Mouse (Mus musculus) CD8-positive naive resting alpha-beta T cell, adult 2 months (primary cell): ENCODE measurements around the gene Gm5108.

ENCODE experiments used
- DNase-seq, 2 experiments: peaks; one replicate each; pipeline ENCODE4 v3.0.0; 2022; ENCODE audit warnings: low read depth in 2 of 2, low spot score in 2 of 2

The Gm5108 gene

DNA sequence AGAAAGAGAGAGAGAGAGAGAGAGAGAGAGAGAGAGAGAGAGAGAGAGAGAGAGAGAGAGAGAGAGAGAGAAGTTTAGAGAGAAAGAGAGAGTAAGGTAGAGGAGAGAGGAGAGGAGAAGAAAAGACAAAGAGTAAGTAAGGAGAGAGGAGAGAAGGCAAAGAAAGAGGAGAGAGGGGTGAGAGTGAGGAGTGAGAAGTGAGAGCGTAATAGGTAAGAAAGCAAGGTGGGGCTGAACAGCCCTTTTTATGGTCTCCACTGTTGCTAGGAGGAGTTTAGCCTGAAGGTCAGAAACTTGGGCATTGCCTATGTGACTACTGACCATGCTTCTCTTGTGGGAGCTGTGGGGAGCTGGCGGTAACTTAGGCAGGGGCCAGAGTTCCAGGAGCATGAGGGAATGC, at the start of gene Gm5108:
Gene Gm5108 (plus strand): TSS at position 301 of the 400 bp plus-strand sequence.
- no peak for DNase-seq

DNA sequence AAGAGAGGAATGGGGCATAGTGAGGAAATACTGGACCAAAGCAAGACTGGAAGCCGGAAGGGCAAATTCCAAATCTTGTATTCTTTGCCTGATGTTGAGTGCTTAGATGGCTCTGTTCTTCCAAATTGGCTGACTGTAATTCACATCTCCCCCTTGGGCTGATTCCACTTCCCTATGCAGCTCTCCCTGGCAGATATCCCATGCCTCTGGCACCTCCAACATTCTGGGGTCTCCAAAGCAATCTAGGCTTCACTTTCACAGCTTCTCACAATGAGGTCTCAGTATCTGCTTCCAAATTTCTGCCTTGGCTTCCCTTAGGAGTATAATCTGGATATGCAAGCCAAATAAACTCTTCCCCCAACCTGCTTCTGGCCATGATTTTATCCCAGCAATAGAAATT, 42.5 kb upstream of the Gm5108 start:
- DNase-seq: no peak

- no peak for DNase-seq
Observed at GRCm38 (mm10) chr5:67904555-67904954, 36.9 kb upstream of the Gm5108 start.

DNA sequence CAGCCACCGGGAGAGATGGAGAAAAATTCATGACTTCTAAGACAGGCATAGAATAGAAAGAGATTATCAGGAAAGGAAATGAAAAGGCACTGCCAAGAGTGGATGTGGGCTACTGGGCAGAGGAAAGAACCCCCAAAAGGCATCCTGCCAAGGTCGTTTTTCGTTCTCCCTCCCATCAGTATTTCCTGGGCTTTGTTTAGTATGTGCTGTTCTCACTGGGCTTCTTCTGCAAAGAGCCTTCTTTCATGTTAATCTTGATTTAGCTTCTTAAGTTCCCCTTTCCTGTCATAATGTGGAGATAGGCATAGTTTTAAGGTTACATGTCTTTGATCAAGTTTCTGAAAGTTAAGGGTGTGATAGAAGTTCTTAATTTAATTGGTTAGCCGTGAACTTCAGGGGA, 10.9 kb upstream of the Gm5108 start:
- DNase-seq: no peak

- no peak for DNase-seq
Observed at GRCm38 (mm10) chr5:67931623-67932022, 9.8 kb upstream of the Gm5108 start.

- no peak for DNase-seq
Observed at GRCm38 (mm10) chr5:67943199-67943598, 1.7 kb downstream of the Gm5108 start.

- DNase-seq: no peak
Observed at GRCm38 (mm10) chr5:67944074-67944785, 2.8 kb downstream of the Gm5108 start.

DNA sequence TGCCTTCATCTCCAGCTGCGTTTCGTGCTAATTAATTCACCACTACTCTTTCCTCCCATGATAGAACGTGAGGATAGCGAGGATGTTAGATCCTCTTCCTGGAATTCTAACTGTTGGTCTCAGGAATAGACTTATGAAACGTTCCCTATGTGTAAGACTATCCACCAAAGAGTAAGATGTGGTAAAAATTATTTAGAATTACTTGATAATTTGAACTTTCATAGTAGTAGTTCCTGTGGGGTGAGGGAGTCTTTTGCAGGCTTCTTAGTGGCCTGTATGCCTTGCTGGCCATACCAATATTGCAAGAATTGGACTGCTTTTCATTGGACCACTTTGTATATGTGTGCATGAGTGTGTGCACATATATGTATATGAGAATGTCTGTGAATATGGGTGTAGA, 4.9 kb downstream of the Gm5108 start, which contains the start of gene Gm21905:
Gene Gm21905 (minus strand): TSS at position 101 of the 400 bp plus-strand sequence.
- DNase-seq: no peak

DNA sequence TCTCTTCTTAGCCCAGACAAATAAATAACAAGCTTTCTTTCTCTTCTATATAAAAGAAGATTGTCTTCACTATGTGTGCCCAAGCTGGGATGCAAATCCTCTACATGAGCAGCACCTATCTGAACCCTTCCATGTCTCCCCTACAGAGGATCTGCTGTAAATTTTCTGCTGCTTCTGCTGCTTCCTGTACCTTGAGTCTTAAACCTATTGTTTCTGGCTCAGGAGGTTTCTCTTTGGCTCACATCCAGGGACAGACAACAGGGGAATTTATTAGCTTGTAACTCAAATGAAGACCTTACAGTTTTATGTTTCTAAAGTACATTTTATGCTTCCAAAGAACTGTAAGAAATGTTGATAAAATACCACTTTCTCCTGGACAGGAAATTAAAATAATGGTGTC, 5.5 kb downstream of the Gm5108 start:
- DNase-seq: no peak

- no peak for DNase-seq
Observed at GRCm38 (mm10) chr5:67948074-67948473, 6.6 kb downstream of the Gm5108 start.

DNA sequence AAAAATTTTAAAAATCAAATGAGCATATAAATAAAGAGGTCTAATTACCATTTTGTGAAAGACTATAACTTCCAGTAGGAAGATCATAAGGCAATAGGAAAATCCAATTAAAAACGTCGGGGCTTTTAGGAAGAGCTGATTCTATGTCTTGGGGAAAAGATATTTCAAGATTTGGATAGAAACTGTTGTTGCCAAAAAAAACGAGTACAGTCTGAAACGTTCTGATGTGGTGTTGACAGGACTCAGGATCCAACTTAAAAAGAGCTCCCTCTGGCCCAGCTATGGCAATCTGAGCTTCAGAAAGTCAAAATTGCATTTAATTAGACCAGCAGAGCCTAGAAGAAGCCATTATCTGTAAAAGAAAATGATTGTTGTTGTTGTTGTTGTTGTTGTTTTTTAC, 12.6 kb downstream of the Gm5108 start:
- no peak for DNase-seq

DNA sequence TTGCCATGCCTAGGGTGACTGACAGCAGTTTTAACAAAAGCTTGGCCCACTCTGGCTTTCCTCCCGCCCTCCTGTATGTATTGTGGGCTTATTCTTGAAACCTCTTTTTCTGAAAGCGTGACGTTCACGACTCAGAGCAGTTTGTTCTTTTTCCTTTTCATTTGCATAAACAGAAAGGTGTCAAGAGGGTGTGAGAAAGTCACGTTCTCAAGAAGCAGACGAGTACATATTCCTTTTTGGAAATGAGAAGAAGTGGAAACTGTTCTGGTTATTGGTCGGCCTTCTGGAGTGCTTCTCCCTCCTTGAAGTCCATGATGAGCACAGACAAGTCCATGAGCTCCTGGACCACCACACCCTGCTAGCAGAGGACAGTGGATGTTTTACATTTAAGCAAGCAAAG, 14.0 kb downstream of the Gm5108 start:
- DNase-seq: no peak

- no peak for DNase-seq
Observed at GRCm38 (mm10) chr5:67961708-67962629, 20.5 kb downstream of the Gm5108 start.

DNA sequence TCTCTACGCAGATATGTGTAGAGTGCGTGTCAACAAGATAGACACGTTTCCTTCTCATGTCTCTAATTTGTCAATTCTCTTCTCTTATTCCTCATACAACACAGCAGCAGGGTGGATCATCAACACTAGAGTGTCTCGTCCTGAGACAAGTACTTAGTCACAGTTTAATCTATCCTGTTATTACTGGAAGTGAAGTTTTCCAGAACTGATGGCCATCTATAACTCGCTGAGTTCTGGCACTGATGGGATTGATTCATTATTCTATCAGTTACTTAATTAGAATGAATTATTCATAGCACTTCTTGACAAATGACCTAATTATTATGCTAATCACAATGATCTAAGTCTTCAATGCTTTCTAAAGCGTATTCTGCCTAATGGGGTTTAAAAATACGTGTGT, 28.1 kb downstream of the Gm5108 start:
- no peak for DNase-seq

DNA sequence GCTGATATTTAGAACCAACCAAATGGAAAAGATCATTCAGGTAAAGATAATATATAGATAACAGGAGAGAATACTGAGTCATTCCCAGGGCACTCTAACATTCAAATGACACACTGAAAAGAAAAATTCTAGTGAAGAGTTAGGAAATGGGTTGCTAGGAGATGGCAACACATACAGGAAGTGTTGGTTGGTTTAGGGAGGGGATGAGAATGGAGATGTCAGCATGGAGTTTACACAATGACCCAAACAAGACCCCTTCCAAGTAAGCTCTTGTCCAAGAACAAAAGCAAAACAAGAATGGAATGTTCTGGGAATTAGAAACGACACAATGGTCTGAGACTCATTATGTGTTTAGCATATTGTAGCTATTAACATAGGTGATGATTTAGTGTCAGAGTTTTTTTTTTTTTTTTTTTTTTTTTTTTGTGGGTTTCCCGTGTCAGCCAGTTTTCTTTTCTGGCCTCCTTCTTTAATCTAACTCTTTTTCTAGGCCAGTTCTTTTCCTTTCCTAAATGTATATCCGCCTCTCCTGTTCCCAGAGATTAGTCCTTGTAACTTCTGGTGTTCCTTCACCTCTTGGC, 40.6 kb downstream of the Gm5108 start:
- DNase-seq: no peak

GRCm38 (mm10) chr5:67990426-67990825, 49.0 kb downstream of the Gm5108 start:
- DNase-seq: no peak

- no peak for DNase-seq
Observed at GRCm38 (mm10) chr5:68002611-68003010, 61.1 kb downstream of the Gm5108 start.

DNA sequence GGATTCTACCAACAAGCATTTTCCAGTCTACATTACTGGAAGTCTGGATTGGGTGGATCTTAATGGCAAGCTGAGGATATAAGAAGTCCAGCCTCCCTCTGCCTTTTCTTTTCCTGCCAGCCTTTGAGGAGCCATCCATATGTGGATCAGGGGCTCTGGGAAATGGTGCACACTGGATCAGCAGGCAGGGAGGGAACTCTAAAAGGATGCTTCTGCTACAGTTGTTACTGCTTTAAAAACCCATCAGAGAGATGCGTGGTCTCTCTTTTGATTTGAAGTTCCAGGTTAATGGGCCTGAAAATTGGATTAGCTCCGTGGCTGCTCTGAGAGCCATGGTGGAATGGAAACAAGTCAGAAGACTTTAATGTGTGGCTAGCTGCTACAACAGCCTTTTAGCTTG, 62.4 kb downstream of the Gm5108 start:
- DNase-seq: no peak

DNA sequence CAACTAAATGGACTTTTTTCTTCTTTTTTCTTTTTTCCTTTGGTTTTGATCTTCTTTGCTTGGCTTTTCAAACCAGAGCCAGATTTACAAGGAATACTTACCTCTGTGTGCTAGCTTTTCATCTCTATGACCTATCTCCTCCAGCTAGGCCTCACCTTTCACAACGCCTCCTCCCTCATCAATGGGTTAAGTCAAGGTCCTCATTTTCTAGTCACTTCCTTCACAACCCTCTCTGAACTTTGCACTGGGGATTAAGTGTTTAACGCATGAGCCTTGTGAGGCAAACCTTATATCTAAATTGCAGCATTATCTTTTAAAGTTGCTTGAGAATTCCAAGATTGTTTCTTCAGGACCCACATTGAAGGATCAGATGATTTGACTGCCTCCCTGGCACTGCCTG, 63.0 kb downstream of the Gm5108 start:
- no peak for DNase-seq

DNA sequence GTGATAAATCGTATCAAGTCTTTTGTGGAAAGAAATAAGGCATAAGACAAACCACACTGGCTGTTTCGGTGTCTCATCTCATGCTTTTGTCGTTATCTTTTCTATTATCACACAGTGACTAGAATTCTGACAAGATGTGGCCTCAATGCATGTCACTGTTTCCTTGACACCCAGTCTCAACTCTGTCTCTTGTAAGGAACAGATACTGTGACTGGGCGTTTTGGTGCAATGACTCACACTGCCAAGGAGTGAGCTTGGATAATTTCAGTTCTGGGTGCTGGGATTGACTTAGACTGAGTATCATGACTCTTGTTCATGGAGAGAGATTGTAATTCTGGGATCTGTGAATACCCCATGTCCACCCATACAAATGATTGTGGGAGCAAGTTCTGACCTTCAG, 65.6 kb downstream of the Gm5108 start:
- no peak for DNase-seq

DNA sequence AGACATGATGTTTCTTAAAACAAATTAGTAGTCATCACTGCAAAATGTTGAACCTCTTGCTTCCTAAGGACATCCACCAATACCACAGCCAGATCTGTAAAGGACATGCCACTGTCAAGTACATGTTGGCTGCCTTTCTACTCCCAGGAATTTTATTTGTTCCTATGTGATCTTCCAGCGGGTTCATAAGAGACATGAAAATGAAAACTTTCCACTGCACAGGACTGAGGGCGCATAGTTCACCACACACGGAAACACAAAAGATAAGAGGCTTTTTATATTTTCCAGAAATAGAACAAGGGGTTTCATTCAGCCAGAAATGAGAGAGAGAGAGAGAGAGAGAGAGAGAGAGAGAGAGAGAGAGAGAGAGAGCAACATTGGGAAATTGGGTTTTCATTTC, 70.1 kb downstream of the Gm5108 start:
- no peak for DNase-seq

GRCm38 (mm10) chr5:68012618-68013017, 71.1 kb downstream of the Gm5108 start:
- DNase-seq: peak; percentile 64 to 70
